Mouse (Mus musculus) liver, postnatal 0 days (tissue): Measurements from ENCODE around the gene Ubl3.

Experiments
- CTCF ChIP-seq: sonication (generic); IDR thresholded peaks from 2 replicates; pipeline ENCODE4 v1.5.1; 2016; ENCODE audit warnings: antibody characterized with exemption, low read depth
- EP300 ChIP-seq: IDR thresholded peaks from 2 replicates; pipeline ENCODE4 v1.6.1; 2016; ENCODE audit warnings: antibody characterized with exemption, low read depth, mild to moderate bottlenecking

GRCm38 (mm10) chr5:148490391-148490790 lies 62.2 kb downstream of the Ubl3 start:
- TF ChIP-seq CTCF (no peak), EP300 (no peak)
